Mouse (Mus musculus): ENCODE data around the gene Tdrd3.

DNA sequence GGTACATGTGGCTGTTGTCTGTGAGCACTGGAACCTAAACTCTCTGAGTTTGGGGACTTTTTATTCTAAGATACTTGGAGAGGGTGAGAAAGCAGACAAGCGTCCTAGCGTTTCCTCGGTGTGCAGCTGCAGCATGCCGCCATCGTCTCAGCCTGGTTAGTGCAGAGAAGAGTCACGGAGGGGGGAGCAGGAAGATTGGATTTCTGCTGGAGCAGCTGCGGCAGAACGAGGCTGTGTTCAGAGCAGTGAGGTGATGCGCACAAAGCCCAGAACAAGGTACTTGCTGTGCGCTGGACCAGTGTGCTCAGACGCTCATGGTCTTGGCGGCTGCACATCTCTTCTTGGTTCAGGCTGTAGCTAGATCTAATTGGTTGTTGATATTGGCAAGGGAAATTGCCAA lies 51.1 kb downstream of the Tdrd3 start:
- TF ChIP-seq GATA1 (IDR thresholded peaks at IDR 0.05; ENCODE audit: borderline replicate concordance, low read length) (no peak), FLI1 (IDR thresholded peaks at IDR 0.05; ENCODE audit: low read length) (no peak)
